In genomic region chr9:31989581-31990360, GRCm38 (mm10) we compare ENCODE assay signal across 11 mouse cellular contexts.
DNase-seq lines count a peak whose midpoint lies in the region; ATAC-seq and TF ChIP-seq lines count a peak whose summit lies in the region.
"Had no signal": no experiment of that assay in that cellular context is flagged by ENCODE, and none has a peak within 500 bp of the region (broad histone marks: within the 10 kb centered on the region; RNA-seq: fewer than 3 reads in every experiment).

No protein-coding gene starts in this region.

- 41% methylated on average over 17 of the region's 17 CpGs for WGBS in midbrain, embryonic 13.5 days

- H3K4me1 ChIP-seq in testis, adult 2 months (ENCODE audit: control insufficient read depth, insufficient read depth, low read length), result no peaks in the 10 kb centered on the region; the same call in 1 of the 2 replicates
- peaks cover 13% of the 10 kb centered on the region for H3K4me1 ChIP-seq in midbrain, embryonic 13.5 days (replicated peaks)

- no peaks in the 10 kb centered on the region for H3K27me3 ChIP-seq in testis, adult 2 months (ENCODE audit: control insufficient read depth, insufficient read depth, low read length)
- no peaks in the 10 kb centered on the region for H3K27me3 ChIP-seq in midbrain, embryonic 13.5 days
- H3K27me3 ChIP-seq: Patski had no signal

- no peak for TF ChIP-seq CTCF in testis, adult 2 months (IDR thresholded peaks at IDR 0.05; ENCODE audit: control insufficient read depth, insufficient read depth, insufficient replicate concordance, low read depth, low read length)

- peak; percentile 26 for DNase-seq in layer of hippocampus, adult 11-12 months (ENCODE audit: low spot score)
- DNase-seq in layer of hippocampus, postnatal 10 days (ENCODE audit: low spot score in 2 of 2), result no peak
- no peak for DNase-seq in testis, postnatal 14 days (ENCODE audit: low spot score)
- DNase-seq in MN1 (ENCODE audit: low spot score), result no peak
- DNase-seq in cerebellum, adult 11 months, result no peak
- DNase-seq: kidney, adult 18-20 months; lung, adult 18-20 months; thymus, postnatal 4 days had no signal

- ATAC-seq in midbrain, embryonic 13.5 days, result peak; percentile 66; the same call in 1 of the 2 replicates
- ATAC-seq: Patski had no signal

- no peak overlapping the region for H3K4me2 ChIP-seq in midbrain, embryonic 13.5 days (replicated peaks)

- no peak for TF ChIP-seq POLR2A in testis, adult 2 months (IDR thresholded peaks at IDR 0.05; ENCODE audit: control insufficient read depth, low read depth, low read length)

- no peak overlapping the region for H3K4me3 ChIP-seq in testis, adult 2 months (ENCODE audit: control insufficient read depth, low read depth, low read length)
- H3K4me3 ChIP-seq in midbrain, embryonic 13.5 days (replicated peaks), result no peak overlapping the region

- no peak overlapping the region for H3K9ac ChIP-seq in midbrain, embryonic 13.5 days (replicated peaks)

- H3K36me3 ChIP-seq in testis, adult 2 months (ENCODE audit: control insufficient read depth, insufficient read depth, low read length), result no peaks in the 10 kb centered on the region
- H3K36me3 ChIP-seq in midbrain, embryonic 13.5 days, result no peaks in the 10 kb centered on the region

- no peaks in the 10 kb centered on the region for H3K9me3 ChIP-seq in midbrain, embryonic 13.5 days

- H3K27ac ChIP-seq in testis, adult 2 months (ENCODE audit: control insufficient read depth, insufficient read depth, low read depth, low read length), result peak overlapping the region; percentile 66
- peak overlapping the region; percentile 35; the same call in 1 of the 2 replicates for H3K27ac ChIP-seq in midbrain, embryonic 13.5 days
